Mouse (Mus musculus): ENCODE measurements around the gene Mgat4b. TPM values are rescaled to one million over a fixed set of nuclear protein-coding genes. Genes with fewer than 3 reads are reported as not detected.

Gene Mgat4b
- polyA plus RNA-seq, 1 experiment from 2014 or later = 56.6 TPM

DNA sequence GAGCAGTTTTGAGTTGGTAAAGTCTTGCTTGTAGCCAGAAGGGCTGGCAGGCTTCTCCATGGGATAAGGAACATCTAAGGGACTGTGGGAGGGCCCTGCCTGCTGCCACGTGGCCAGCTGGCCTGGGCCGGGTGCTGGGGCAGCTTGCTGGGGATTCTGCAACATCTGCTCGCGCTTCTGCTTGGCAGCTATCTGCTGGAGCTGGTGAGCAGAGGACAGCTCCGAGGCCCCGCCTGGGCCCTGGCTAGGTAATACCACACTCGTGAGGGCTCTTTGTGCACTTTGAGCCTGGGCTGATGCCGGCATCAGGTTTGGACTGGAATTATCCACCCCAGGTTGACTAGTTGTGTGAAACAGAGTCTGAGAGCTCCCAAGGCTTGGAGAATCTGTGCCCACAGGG is 55.2 kb downstream of the Mgat4b start:
- H3K36me3 ChIP-seq = peaks cover 58% of the 10 kb centered on the region
- no peaks in the 10 kb centered on the region for H3K27me3 ChIP-seq
- no peak overlapping the region for H3K9ac ChIP-seq
- no peak overlapping the region for H3K27ac ChIP-seq (replicated peaks)
- WGBS = 91% methylated on average over 8 of the region's 8 CpGs
- no peaks in the 10 kb centered on the region for H3K4me1 ChIP-seq (replicated peaks)
- ATAC-seq (ENCODE audit: low read depth) = no peak
- no peak overlapping the region for H3K4me2 ChIP-seq
- H3K4me3 ChIP-seq = no peak overlapping the region
- no peaks in the 10 kb centered on the region for H3K9me3 ChIP-seq

DNA sequence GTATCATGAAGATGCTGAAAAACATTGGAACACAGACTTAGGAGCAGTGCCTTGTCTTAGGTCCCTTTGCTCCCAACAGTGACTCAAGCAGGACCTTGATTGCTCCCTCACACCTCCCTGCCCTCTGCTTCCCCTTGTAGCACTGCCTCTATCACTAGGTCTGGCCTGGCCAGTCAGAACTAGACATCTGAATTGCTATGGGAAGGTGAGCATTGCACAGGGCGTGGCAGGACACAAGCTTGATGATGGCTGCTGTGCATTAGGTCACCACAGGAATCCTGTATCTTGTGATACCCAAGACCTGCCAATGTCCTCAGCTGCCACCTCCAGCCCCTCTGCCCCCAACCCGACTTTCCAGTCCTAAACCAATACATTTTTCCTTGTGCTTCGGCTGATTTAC is 56.3 kb downstream of the Mgat4b start:
- Histone ChIP-seq H3K27ac (replicated peaks) (no peak overlapping the region), H3K4me2 (no peak overlapping the region), H3K27me3 (no peaks in the 10 kb centered on the region), H3K9me3 (no peaks in the 10 kb centered on the region), H3K9ac (no peak overlapping the region), H3K4me3 (no peak overlapping the region), H3K4me1 (replicated peaks) (no peaks in the 10 kb centered on the region), H3K36me3 (peaks cover 47% of the 10 kb centered on the region)
- WGBS = 92% methylated on average over 3 of the region's 3 CpGs
- no peak for ATAC-seq (ENCODE audit: low read depth)

DNA sequence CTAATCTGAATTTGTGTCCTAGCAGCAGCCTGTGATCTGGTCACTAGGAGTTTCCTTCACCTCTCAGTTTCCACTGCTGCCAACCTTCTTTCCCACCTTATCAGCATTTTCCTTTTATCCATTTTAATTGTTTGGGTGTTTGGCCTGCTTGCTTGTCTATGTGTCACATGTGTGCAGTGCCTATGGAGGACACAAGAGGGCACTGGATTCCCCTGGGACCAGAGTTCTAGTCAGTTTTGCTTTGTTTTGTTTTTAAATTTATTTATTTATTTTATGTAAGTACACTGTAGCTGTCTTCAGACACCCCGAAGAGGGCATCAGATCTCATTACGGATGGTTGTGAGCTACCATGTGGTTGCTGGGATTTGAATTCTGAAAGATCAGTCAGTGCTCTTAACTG is 58.5 kb downstream of the Mgat4b start:
- ATAC-seq (ENCODE audit: low read depth) = no peak
- H3K27me3 ChIP-seq = no peaks in the 10 kb centered on the region
- WGBS = 88% methylated on average over 2 of the region's 2 CpGs
- H3K4me3 ChIP-seq = no peak overlapping the region
- no peak overlapping the region for H3K4me2 ChIP-seq
- H3K9me3 ChIP-seq = no peaks in the 10 kb centered on the region
- no peak overlapping the region for H3K27ac ChIP-seq (replicated peaks)
- peaks cover 30% of the 10 kb centered on the region for H3K36me3 ChIP-seq
- no peak overlapping the region for H3K9ac ChIP-seq
- peaks cover 9% of the 10 kb centered on the region; the same call in 1 of the 2 replicates for H3K4me1 ChIP-seq (replicated peaks)

DNA sequence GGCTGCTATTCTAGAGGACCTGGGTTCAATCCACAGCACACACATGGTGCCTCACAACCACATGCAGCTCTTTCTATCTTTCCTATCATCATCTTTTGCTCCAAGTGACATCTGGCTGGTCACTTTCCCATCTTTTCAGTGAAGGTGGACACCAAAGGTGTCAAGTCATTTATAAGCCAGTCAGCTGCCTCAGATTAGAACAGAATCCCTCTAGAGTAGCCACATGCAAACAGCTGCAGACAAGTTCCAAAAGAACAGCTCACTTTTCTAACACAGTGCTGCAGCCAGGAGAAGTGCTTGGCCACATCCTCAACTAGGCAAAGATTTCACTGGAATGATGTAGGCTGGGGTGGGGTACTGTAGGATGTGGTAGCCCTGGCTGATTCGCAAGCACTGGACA is 59.2 kb downstream of the Mgat4b start:
- no peak overlapping the region for H3K4me2 ChIP-seq
- H3K36me3 ChIP-seq = peaks cover 23% of the 10 kb centered on the region
- no peaks in the 10 kb centered on the region for H3K27me3 ChIP-seq
- no peak overlapping the region for H3K9ac ChIP-seq
- H3K27ac ChIP-seq (replicated peaks) = no peak overlapping the region
- WGBS = 94% methylated on average over 1 of the region's 1 CpGs
- no peak overlapping the region for H3K4me3 ChIP-seq
- peaks cover 9% of the 10 kb centered on the region; the same call in 1 of the 2 replicates for H3K4me1 ChIP-seq (replicated peaks)
- ATAC-seq (ENCODE audit: low read depth) = no peak
- no peaks in the 10 kb centered on the region for H3K9me3 ChIP-seq

DNA sequence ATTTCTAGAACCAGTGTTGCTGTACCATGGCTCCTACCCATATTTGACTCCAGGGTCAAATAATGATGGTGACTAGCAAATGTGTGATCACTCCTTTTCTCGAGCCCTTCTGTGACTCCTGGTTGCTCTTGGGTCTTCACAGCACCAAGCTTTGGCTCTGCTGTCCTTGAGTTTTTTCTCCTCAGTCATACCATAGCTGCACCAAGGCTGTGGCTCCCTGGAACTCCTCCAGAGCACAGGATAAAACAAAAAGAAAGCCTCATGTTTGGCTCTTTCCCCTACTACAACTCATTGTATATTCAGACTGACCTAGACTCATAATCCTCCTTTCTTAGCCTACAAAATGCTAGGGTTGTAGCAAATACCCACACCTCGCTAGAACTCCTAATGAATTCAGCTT is 62.1 kb downstream of the Mgat4b start:
- H3K36me3 ChIP-seq = no peaks in the 10 kb centered on the region; the same call in 1 of the 2 replicates
- ATAC-seq (ENCODE audit: low read depth) = no peak
- H3K27me3 ChIP-seq = no peaks in the 10 kb centered on the region
- no peak overlapping the region for H3K9ac ChIP-seq
- H3K4me2 ChIP-seq = no peak overlapping the region
- H3K9me3 ChIP-seq = no peaks in the 10 kb centered on the region
- WGBS = 90% methylated on average over 2 of the region's 2 CpGs
- H3K4me3 ChIP-seq = no peak overlapping the region
- no peak overlapping the region for H3K27ac ChIP-seq (replicated peaks)
- peaks cover 9% of the 10 kb centered on the region; the same call in 1 of the 2 replicates for H3K4me1 ChIP-seq (replicated peaks)

DNA sequence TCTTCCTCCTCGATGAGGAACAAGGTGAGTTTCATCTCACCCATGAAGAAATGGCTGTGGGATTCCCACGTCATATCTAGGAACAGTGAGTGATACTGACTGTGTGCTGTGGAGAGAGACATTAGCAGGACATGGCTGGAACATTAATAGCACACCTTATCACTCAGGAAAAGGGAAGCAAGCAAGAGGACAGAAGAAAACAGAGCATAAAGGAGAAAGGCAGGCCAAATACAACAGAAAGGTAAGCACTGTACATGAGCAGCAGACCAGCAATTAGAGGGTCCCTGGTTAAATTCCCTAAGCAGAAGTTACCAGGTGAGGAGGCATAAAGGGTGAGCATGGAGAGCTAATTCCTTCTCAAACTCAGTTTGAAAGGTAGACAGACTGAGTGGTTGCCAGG is 64.4 kb downstream of the Mgat4b start:
- no peak for ATAC-seq (ENCODE audit: low read depth)
- Histone ChIP-seq H3K27me3 (no peaks in the 10 kb centered on the region), H3K36me3 (no peaks in the 10 kb centered on the region; the same call in 1 of the 2 replicates), H3K9me3 (no peaks in the 10 kb centered on the region), H3K9ac (no peak overlapping the region), H3K4me2 (no peak overlapping the region), H3K27ac (replicated peaks) (no peak overlapping the region), H3K4me1 (replicated peaks) (peaks cover 9% of the 10 kb centered on the region; the same call in 1 of the 2 replicates), H3K4me3 (no peak overlapping the region)
- whole genome bisulfite sequencing = 87% methylated on average over 2 of the region's 2 CpGs

DNA sequence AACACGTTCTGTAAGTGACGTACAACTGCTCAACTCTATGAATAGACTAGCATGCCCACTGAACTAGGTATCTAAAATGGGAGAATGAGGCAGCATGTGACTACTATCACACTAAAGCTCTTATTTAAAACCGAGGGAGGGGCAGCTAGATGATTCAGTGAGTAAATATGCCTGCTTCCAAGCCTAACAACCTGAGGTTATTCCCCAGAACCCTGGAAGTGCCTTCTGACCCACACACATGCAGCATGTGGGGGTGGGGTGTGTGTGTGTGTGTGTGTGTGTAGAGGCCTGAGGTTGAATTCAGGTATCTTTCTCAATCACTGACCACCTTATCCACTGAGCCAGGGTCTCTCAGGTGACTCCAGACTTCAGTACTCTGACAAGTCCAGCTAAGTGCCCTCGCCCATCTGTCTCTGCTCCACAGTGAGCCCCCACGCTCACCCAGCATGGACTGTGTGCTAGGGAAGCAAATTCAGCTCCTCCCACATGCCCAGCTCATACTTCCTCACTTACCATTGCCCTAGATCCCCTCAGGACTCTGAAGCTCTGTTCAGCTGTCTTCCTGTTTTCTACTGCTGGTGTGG is 65.0 kb downstream of the Mgat4b start:
- no peak overlapping the region for H3K27ac ChIP-seq (replicated peaks)
- H3K36me3 ChIP-seq = peaks cover 2% of the 10 kb centered on the region; the same call in 1 of the 2 replicates
- H3K4me1 ChIP-seq (replicated peaks) = peaks cover 11% of the 10 kb centered on the region; the same call in 1 of the 2 replicates
- no peaks in the 10 kb centered on the region for H3K9me3 ChIP-seq
- no peak for ATAC-seq (ENCODE audit: low read depth)
- H3K4me3 ChIP-seq = no peak overlapping the region
- H3K9ac ChIP-seq = no peak overlapping the region
- no peaks in the 10 kb centered on the region for H3K27me3 ChIP-seq
- WGBS = 85% methylated on average over 5 of the region's 5 CpGs
- H3K4me2 ChIP-seq = no peak overlapping the region

DNA sequence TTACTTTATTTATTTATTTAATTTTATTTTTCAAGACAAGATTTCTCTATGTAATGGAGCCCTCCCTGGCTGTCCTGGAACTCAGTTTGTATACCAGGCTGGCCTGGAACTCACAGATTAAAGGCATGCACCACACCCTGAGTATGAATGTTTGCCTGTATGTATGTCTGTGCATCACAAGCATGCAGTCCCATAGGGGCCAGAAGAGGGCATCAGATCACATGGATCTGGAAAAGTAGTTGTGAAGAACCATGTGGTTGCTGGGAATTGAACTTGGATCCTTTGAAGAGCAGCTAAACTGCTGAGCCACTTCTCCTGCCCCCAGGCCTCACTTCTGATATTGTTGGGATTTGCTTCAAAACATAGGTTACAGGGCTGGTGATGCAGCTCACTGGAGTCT is 66.3 kb downstream of the Mgat4b start:
- no peak overlapping the region for H3K9ac ChIP-seq
- no peaks in the 10 kb centered on the region for H3K27me3 ChIP-seq
- no peak overlapping the region for H3K4me2 ChIP-seq
- peaks cover 6% of the 10 kb centered on the region; the same call in 1 of the 2 replicates for H3K36me3 ChIP-seq
- H3K4me3 ChIP-seq = no peak overlapping the region
- ATAC-seq (ENCODE audit: low read depth) = no peak
- no peak overlapping the region for H3K27ac ChIP-seq (replicated peaks)
- peaks cover 12% of the 10 kb centered on the region; the same call in 1 of the 2 replicates for H3K4me1 ChIP-seq (replicated peaks)
- no peaks in the 10 kb centered on the region for H3K9me3 ChIP-seq

DNA sequence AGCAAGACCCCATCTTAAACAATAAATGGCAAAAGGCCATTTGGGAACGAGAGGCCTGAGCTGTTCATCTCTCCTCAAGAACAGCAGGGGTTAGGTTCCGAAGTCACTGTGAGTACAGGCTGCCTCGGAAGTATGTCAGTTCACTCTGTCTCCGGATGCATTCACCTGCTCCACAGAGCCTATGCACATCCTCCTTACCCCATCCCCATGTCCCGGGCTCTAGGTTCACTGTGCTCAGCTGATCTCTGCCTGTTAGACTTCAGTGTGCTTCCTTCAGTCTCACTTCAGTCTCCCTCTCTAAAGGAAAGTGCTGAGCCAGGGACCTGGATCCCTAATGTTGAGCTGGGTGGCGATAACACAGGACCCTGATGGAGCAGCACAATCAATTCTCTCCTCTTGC is 67.0 kb downstream of the Mgat4b start:
- WGBS = 87% methylated on average over 6 of the region's 6 CpGs
- H3K27ac ChIP-seq (replicated peaks) = no peak overlapping the region
- H3K9ac ChIP-seq = no peak overlapping the region

DNA sequence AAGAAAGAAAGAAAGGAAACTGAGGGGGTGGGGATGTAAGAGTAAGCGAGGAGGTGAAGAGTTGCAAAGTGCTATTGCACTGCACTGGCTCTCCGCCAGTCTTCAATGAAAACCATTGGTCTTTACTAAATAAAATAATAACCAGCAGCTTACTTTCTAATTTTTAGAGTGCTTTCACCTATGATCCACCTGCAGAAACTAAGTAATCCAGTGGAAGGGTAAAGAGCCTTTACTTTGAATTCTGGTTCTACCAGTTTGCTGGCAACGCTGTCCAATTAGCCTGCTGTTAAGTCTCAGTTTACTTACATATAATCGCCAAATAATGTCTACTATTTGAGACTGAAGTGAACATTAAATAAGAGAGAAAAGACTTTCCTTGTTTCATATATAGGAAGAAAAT is 68.3 kb downstream of the Mgat4b start:
- Histone ChIP-seq H3K27ac (replicated peaks) (no peak overlapping the region), H3K9me3 (no peaks in the 10 kb centered on the region), H3K4me1 (replicated peaks) (peaks cover 3% of the 10 kb centered on the region; the same call in 1 of the 2 replicates), H3K9ac (no peak overlapping the region), H3K4me2 (no peak overlapping the region), H3K4me3 (no peak overlapping the region), H3K27me3 (no peaks in the 10 kb centered on the region), H3K36me3 (peaks cover 6% of the 10 kb centered on the region; the same call in 1 of the 2 replicates)
- no peak for ATAC-seq (ENCODE audit: low read depth)
- WGBS = 93% methylated on average over 4 of the region's 4 CpGs

More for the DNA sequence above, 67.0 kb downstream of the Mgat4b start:
- H3K4me3 ChIP-seq = no peak overlapping the region
- ATAC-seq (ENCODE audit: low read depth) = no peak
- peaks cover 6% of the 10 kb centered on the region; the same call in 1 of the 2 replicates for H3K36me3 ChIP-seq
- H3K27me3 ChIP-seq = no peaks in the 10 kb centered on the region
- no peaks in the 10 kb centered on the region for H3K9me3 ChIP-seq
- peaks cover 11% of the 10 kb centered on the region; the same call in 1 of the 2 replicates for H3K4me1 ChIP-seq (replicated peaks)
- no peak overlapping the region for H3K4me2 ChIP-seq

DNA sequence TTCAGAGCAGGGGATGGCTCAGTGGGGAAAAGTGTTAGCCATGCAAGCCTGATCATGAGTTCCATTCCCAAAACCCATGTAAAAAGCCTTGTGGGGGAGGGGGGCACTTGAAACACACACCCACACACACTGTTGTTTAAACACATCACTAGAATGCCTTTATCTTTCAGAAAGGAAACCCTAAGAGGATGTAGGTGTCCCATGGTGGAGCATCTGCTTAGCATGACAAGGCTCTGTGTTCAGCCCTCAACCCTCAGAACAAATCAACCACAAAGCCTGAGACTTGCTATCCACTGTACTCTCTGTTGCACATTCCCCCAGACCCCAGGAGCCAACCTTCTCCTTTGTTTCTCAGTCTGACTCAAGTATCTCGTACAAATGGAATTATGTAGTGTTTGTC is 69.4 kb downstream of the Mgat4b start:
- 74% methylated on average over 1 of the region's 1 CpGs for WGBS
- Histone ChIP-seq H3K27me3 (no peaks in the 10 kb centered on the region), H3K9me3 (no peaks in the 10 kb centered on the region), H3K4me3 (no peak overlapping the region), H3K36me3 (peaks cover 6% of the 10 kb centered on the region; the same call in 1 of the 2 replicates), H3K4me2 (no peak overlapping the region), H3K27ac (replicated peaks) (no peak overlapping the region), H3K9ac (no peak overlapping the region), H3K4me1 (replicated peaks) (peaks cover 3% of the 10 kb centered on the region; the same call in 1 of the 2 replicates)
- ATAC-seq (ENCODE audit: low read depth) = no peak
